Mouse (Mus musculus) lung, embryonic 14.5 days (tissue): ENCODE results near the gene Trappc10. TPM values are rescaled to one million over a fixed set of nuclear protein-coding genes. Genes with fewer than 3 reads are reported as not detected.

Experiments
- ATAC-seq: fragments of 200-750 bp; cut with Nextera tagmentation; 2 replicates; pipeline ENCODE4 v1.8.0; 2017; ENCODE audit warnings: mild to moderate bottlenecking, moderate TSS enrichment, moderate library complexity; ENCODE audit not compliant: insufficient read depth
- DNase-seq: peaks from one replicate; pipeline ENCODE4 v3.0.0-alpha.2; 2015
- H3K27ac ChIP-seq: fragments of 300-500 bp; sonication (generic); 2 replicates; pipeline ENCODE4 v1.5.1; 2014; ENCODE audit warnings: low read depth, mild to moderate bottlenecking, moderate library complexity
- H3K27me3 ChIP-seq: fragments of 300-500 bp; sonication (generic); 2 replicates; pipeline ENCODE4 v1.6.1; 2014; ENCODE audit warnings: low read length, control low read depth; ENCODE audit not compliant: insufficient read depth
- H3K36me3 ChIP-seq: fragments of 300-500 bp; sonication (generic); 2 replicates; pipeline ENCODE4 v1.6.1; 2014; ENCODE audit warnings: control low read depth; ENCODE audit not compliant: insufficient read depth
- H3K4me1 ChIP-seq: fragments of 300-500 bp; sonication (generic); 2 replicates; pipeline ENCODE4 v1.6.1; 2014; ENCODE audit warnings: antibody characterized with exemption, control low read depth; ENCODE audit not compliant: insufficient read depth
- H3K4me2 ChIP-seq: fragments of 300-500 bp; sonication (generic); 2 replicates; pipeline ENCODE4 v1.6.1; 2014; ENCODE audit warnings: mild to moderate bottlenecking
- H3K4me3 ChIP-seq: fragments of 300-500 bp; sonication (generic); 2 replicates; pipeline ENCODE4 v1.5.1; 2014; ENCODE audit warnings: low read depth, low read length
- H3K9ac ChIP-seq: fragments of 300-500 bp; sonication (generic); 2 replicates; pipeline ENCODE4 v1.6.1; 2014
- H3K9me3 ChIP-seq: fragments of 300-500 bp; sonication (generic); 2 replicates; pipeline ENCODE4 v1.6.1; 2016; ENCODE audit warnings: low read depth, low read length, control low read depth
- CTCF ChIP-seq: IDR thresholded peaks from 2 replicates; pipeline ENCODE4 v1.5.1; 2016; ENCODE audit warnings: antibody characterized with exemption, low read depth
- WGBS: fragments of 180-500 bp; shearing (Covaris S2); extraction: QIAGEN DNeasy Blood & Tissue Kit; methylation state at CpG from one replicate; pipeline ENCODE4 v1.1.7; 2014; 5-methylcytosine and 5-hydroxymethylcytosine counted together
- polyA plus RNA-seq: library from polyadenylated mRNA; unstranded; fragments of >200 nt; fragmentation: Nextera tagmentation; extraction: Ambion mirVana; gene quantifications from 2 replicates; pipeline ENCODE4 v1.2.1, GENCODE M21; 2014

Trappc10 gene
- polyA plus RNA-seq, 1 experiment from 2014 or later = 18.0 TPM

DNA sequence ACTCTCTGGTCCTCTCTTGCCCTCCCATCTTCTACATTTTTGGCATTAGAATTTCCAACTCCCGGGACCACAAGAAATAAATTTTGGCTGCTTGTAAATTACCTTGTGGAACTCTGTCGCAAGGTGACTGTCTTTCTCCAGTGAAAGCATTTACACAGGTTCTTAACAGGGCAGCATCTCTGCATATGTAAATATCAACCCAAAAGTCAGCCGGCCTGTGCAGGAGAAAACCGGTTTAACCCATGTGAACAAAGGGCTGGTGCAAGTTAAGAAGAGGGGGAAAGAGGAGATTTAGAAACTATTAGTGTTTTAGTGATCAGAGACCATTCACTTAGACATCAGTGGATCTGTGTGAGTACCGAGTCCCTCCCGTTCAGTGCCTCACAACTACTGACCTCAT lies 15.3 kb upstream of the Trappc10 start:
- no peak overlapping the region for H3K27ac ChIP-seq
- TF ChIP-seq CTCF = no peak
- no peaks in the 10 kb centered on the region for H3K36me3 ChIP-seq
- no peak overlapping the region for H3K9ac ChIP-seq
- ATAC-seq (no peak), DNase-seq (peak; percentile 6)
- WGBS = 34% methylated on average over 6 of the region's 6 CpGs
- H3K4me1 ChIP-seq = no peaks in the 10 kb centered on the region
- no peak overlapping the region for H3K4me2 ChIP-seq
- H3K4me3 ChIP-seq = no peak overlapping the region
- H3K27me3 ChIP-seq = no peaks in the 10 kb centered on the region
- H3K9me3 ChIP-seq = no peaks in the 10 kb centered on the region

DNA sequence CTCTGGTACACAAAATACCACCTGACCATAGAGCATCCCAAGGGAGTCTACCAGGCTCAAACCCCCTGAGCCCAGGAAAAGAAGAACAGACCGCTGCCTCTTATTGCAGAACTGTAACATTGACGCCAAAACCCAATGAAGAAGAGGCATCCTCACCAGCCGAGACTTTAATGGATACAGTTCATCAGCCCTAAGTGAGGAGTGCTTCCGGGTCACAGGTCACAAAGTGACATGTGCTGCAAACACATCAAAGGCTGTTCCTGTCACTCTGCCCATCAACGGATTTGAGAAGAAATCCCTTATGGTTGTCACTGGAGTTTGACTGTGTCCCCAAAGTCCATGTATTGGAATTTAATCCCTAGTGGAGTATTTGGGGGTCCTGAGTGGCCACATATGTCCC lies 14.8 kb upstream of the Trappc10 start:
- TF ChIP-seq CTCF = no peak
- H3K9ac ChIP-seq = no peak overlapping the region
- DNase-seq (no peak), ATAC-seq (no peak)
- H3K27me3 ChIP-seq = no peaks in the 10 kb centered on the region
- no peak overlapping the region for H3K4me2 ChIP-seq
- no peak overlapping the region for H3K27ac ChIP-seq
- no peaks in the 10 kb centered on the region for H3K4me1 ChIP-seq
- H3K36me3 ChIP-seq = no peaks in the 10 kb centered on the region
- H3K9me3 ChIP-seq = no peaks in the 10 kb centered on the region
- no peak overlapping the region for H3K4me3 ChIP-seq
- WGBS = 59% methylated on average over 5 of the region's 5 CpGs

DNA sequence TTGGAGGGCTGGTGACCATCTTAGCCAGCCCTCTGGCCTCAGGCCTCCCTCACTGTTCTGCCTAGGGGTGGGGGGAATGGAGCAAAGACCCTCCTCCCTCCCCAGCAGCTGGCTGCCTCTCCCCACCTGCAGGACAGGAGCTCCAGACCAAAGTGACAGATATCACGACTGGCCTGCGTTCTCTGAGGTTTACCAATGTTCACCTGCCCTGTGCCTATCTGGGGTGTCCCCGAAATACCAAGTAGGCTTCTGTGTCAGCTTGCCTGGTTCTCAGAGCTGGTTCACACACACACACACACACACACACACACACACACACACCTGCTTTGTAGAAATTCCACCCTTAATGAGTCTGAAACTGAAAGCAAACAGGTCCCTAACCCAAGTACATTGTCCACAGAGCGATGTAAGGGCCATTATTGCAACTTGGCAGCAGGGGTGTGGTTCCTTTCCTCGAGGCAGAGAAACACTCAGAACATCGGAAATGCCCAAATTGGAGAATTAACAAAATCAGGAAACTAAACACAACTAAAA lies 13.8 kb upstream of the Trappc10 start:
- no peak overlapping the region for H3K27ac ChIP-seq
- no peaks in the 10 kb centered on the region for H3K36me3 ChIP-seq
- DNase-seq = no peak
- no peak overlapping the region for H3K9ac ChIP-seq
- no peak for ATAC-seq
- 54% methylated on average over 6 of the region's 6 CpGs for WGBS
- no peak overlapping the region for H3K4me3 ChIP-seq
- no peaks in the 10 kb centered on the region for H3K4me1 ChIP-seq
- H3K4me2 ChIP-seq = no peak overlapping the region
- no peaks in the 10 kb centered on the region for H3K9me3 ChIP-seq
- TF ChIP-seq CTCF = no peak
- H3K27me3 ChIP-seq = no peaks in the 10 kb centered on the region

DNA sequence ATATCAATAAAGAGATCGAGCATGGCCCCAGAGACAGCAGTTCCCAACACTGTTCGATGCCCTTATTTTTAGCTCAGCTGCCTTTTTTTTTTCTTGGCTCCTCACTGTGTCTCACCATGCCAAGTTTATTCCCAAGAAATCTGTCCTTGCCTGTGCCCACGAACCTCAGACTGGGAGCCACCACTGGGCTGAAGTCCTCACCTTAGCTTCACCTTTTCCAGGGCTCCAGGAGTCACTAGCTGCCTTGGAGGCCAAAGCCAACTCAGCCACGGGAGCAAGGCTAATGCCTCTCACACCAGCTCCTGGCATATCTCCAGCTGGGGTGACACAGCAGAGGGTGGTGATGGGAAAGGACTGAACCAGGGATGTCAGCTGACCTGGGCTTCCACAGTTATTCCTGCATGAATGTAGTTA lies 11.2 kb upstream of the Trappc10 start:
- Histone ChIP-seq H3K27ac (no peak overlapping the region), H3K4me2 (no peak overlapping the region), H3K4me3 (no peak overlapping the region), H3K36me3 (no peaks in the 10 kb centered on the region), H3K9ac (no peak overlapping the region), H3K27me3 (no peaks in the 10 kb centered on the region), H3K4me1 (no peaks in the 10 kb centered on the region), H3K9me3 (no peaks in the 10 kb centered on the region)
- TF ChIP-seq CTCF = no peak
- ATAC-seq (no peak), DNase-seq (no peak)
- 54% methylated on average over 4 of the region's 4 CpGs for WGBS

DNA sequence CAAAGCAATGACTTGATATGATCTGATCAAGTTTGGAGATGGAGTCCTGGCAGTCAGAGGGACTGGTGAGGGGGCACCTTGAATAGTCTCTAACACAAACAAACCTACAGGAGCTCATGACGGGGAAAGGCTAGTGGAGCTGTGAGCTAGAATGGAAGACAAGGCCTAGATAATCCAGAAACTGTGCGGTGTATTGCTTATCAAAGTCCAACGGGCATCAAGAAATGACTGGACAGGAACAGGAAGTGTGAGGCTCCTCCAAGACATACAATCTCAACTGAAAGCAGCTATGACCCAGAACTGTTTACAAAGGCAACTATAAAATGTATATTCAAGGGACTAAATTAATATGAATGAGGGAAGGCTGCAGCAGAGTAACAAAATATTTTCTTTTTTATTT lies 2.8 kb upstream of the Trappc10 start:
- Histone ChIP-seq H3K27ac (no peak overlapping the region), H3K36me3 (no peaks in the 10 kb centered on the region), H3K27me3 (no peaks in the 10 kb centered on the region), H3K9me3 (no peaks in the 10 kb centered on the region), H3K9ac (no peak overlapping the region), H3K4me1 (peaks cover 5% of the 10 kb centered on the region; the same call in 1 of the 2 replicates), H3K4me2 (no peak overlapping the region), H3K4me3 (no peak overlapping the region)
- DNase-seq (no peak), ATAC-seq (no peak)
- no peak for TF ChIP-seq CTCF
- 62% methylated on average over 3 of the region's 3 CpGs for WGBS

DNA sequence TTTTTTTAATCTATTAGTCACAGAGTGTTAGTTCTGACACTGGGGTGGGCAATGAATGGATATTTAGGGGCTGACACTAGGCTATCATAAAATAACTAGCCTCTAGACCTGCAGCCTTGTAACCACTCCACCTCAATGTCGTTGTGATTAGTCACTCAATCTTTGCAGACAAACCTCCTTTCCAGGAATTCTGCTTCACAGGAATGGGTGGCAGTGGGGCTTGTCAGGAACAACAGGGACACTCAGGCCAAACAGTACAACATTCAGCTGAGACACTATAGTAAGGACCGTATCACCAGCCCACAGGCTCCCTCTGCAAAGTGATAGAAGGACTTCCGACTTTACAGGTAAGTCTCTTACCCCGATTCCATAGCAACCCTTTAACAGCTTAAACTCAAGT lies 2.3 kb upstream of the Trappc10 start:
- 78% methylated on average over 4 of the region's 4 CpGs for WGBS
- ATAC-seq = no peak
- no peaks in the 10 kb centered on the region for H3K27me3 ChIP-seq

DNA sequence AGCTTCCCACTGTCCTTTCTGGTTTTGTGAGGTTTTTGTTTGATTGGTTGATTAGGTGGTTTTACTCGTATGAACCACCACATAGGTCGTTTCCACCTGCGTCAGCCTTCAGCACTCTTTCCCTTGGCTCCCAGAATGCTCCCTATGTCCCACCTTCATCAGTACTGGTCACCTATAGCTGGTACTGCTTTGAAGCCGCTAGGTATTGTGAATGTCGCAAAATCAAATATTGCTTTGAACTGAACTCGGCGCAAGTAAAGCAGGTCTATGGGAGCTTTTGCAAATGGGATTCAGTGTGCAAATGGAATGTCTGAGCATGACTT lies 745 bp upstream of the Trappc10 start:
- peak overlapping the region; percentile 85 for H3K4me3 ChIP-seq
- WGBS = 16% methylated on average over 7 of the region's 7 CpGs
- peaks cover 5% of the 10 kb centered on the region; the same call in 1 of the 2 replicates for H3K4me1 ChIP-seq
- DNase-seq (peak; percentile 11), ATAC-seq (peak; percentile 10; the same call in 1 of the 2 replicates)
- H3K9me3 ChIP-seq = no peaks in the 10 kb centered on the region
- H3K36me3 ChIP-seq = no peaks in the 10 kb centered on the region
- H3K27me3 ChIP-seq = no peaks in the 10 kb centered on the region
- H3K4me2 ChIP-seq = peak overlapping the region; percentile 99
- TF ChIP-seq CTCF = no peak
- no peak overlapping the region for H3K27ac ChIP-seq
- peak overlapping the region; percentile 79 for H3K9ac ChIP-seq

More for the DNA sequence above, 2.3 kb upstream of the Trappc10 start:
- DNase-seq = no peak
- Histone ChIP-seq H3K4me1 (peaks cover 5% of the 10 kb centered on the region; the same call in 1 of the 2 replicates), H3K4me2 (no peak overlapping the region), H3K4me3 (no peak overlapping the region), H3K36me3 (no peaks in the 10 kb centered on the region), H3K27ac (no peak overlapping the region), H3K9me3 (no peaks in the 10 kb centered on the region), H3K9ac (no peak overlapping the region)
- no peak for TF ChIP-seq CTCF

DNA sequence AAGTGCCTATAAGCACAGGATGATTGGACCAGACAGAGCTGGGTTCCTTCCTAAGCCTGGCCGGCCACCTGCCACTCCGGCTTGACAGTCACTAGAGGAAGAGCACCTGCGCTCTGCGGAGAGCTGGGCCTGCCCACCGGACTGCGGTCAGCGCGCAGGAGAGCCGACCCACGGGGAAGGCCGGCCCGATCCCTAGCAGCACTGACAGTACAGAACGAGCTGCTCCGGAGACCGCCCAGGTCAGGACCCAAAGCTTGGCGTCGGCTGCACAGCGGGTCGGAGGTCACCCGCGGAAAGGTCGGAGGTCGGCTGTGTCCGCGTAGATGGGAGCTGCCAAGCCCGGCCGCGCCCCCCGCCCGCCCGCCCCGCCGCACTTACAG lies 393 bp downstream of the Trappc10 start:
- DNase-seq = peak; percentile 34
- Histone ChIP-seq H3K9me3 (no peaks in the 10 kb centered on the region), H3K36me3 (no peaks in the 10 kb centered on the region), H3K4me2 (peak overlapping the region; percentile 99), H3K4me3 (peak overlapping the region; percentile 85), H3K4me1 (peaks cover 5% of the 10 kb centered on the region; the same call in 1 of the 2 replicates), H3K27ac (no peak overlapping the region), H3K9ac (peak overlapping the region; percentile 79), H3K27me3 (no peaks in the 10 kb centered on the region)
- 0% methylated on average over 27 of the region's 33 CpGs for WGBS
- ATAC-seq = peak; percentile 80
- no peak for TF ChIP-seq CTCF
